Mouse (Mus musculus) ES-Bruce4 (cell line): ENCODE measurements around the gene Il18.

Experiments
- CTCF ChIP-seq: IDR thresholded peaks from one replicate; pipeline ENCODE4 v1.8.1; 2011; ENCODE audit warnings: low read depth, low read length
- EP300 ChIP-seq: IDR thresholded peaks from 2 replicates; pipeline ENCODE4 v1.6.1; 2011; ENCODE audit warnings: low read depth, low read length; ENCODE audit not compliant: insufficient read depth
- POLR2A ChIP-seq: IDR thresholded peaks from one replicate; pipeline ENCODE4 v1.8.1; 2011; ENCODE audit warnings: low read length; ENCODE audit not compliant: insufficient read depth

GRCm38 (mm10) chr9:50522574-50522973, 32.1 kb upstream of the Il18 start:
- TF ChIP-seq CTCF (no peak), POLR2A (no peak), EP300 (no peak)
